Mouse (Mus musculus): Measurements from ENCODE around the gene Dgkz. TPM values are rescaled to one million over a fixed set of nuclear protein-coding genes. Genes with fewer than 3 reads are reported as not detected.

Dgkz gene
- total RNA-seq (2021): 10 to 100 TPM; 45.1 to 48.0 TPM
- long read RNA-seq, experiment 1, partial matches to known transcripts: 5 of 18 reads
- long read RNA-seq, experiment 1, other reads (novel, unspliced or antisense): 11 of 18 reads
- long read RNA-seq, experiment 2, partial matches to known transcripts: 5 of 16 reads
- long read RNA-seq, experiment 2, other reads (novel, unspliced or antisense): 7 of 16 reads

GRCm38 (mm10) chr2:91975581-91976541 lies at the start of gene Dgkz:
Dgkz (minus strand) TSS chr2:91975864.
- no peak for DNase-seq

- DNase-seq: no peak
Observed at GRCm38 (mm10) chr2:92025202-92025601, 49.5 kb upstream of the Dgkz start.

- peak; percentile 87 to 89 for DNase-seq
Observed at GRCm38 (mm10) chr2:92024274-92024672, 48.6 kb upstream of the Dgkz start, which contains the start of gene Creb3l1. Creb3l1 (minus strand) TSS chr2:92024502.

- peak; percentile 40 to 64 for DNase-seq
Observed at GRCm38 (mm10) chr2:92023362-92024273, 48.0 kb upstream of the Dgkz start.

- DNase-seq: no peak
Observed at GRCm38 (mm10) chr2:92020676-92021265, 45.1 kb upstream of the Dgkz start.

- DNase-seq: no peak
Observed at GRCm38 (mm10) chr2:92017440-92017839, 41.8 kb upstream of the Dgkz start.

GRCm38 (mm10) chr2:92016981-92017380 lies 41.3 kb upstream of the Dgkz start:
- DNase-seq: peak; percentile 83 to 88

- DNase-seq: no peak
Observed at GRCm38 (mm10) chr2:92014891-92015290, 39.2 kb upstream of the Dgkz start.

GRCm38 (mm10) chr2:92014248-92014647 lies 38.6 kb upstream of the Dgkz start:
- DNase-seq: no peak

- peak in 1 of 2 experiments; percentile 39 for DNase-seq
Observed at GRCm38 (mm10) chr2:92012768-92013445, 37.2 kb upstream of the Dgkz start.

GRCm38 (mm10) chr2:92011424-92012353 lies 36.0 kb upstream of the Dgkz start:
- DNase-seq: no peak

GRCm38 (mm10) chr2:92008623-92009404 lies 33.1 kb upstream of the Dgkz start:
- peak in 1 of 2 experiments; percentile 47 for DNase-seq

- peak; percentile 98 to 99 for DNase-seq
Observed at GRCm38 (mm10) chr2:92007933-92008622, 32.4 kb upstream of the Dgkz start.

- DNase-seq: peak; percentile 44 to 70
Observed at GRCm38 (mm10) chr2:92006983-92007921, 31.6 kb upstream of the Dgkz start.

- DNase-seq: no peak
Observed at GRCm38 (mm10) chr2:92006491-92006890, 30.8 kb upstream of the Dgkz start.

GRCm38 (mm10) chr2:92004617-92005016 lies 29.0 kb upstream of the Dgkz start:
- peak; percentile 60 to 68 for DNase-seq

- no peak for DNase-seq
Observed at GRCm38 (mm10) chr2:91997905-91998608, 22.4 kb upstream of the Dgkz start.

Measured in adrenal gland, postnatal 36 days (tissue).